In the genomic region with DNA sequence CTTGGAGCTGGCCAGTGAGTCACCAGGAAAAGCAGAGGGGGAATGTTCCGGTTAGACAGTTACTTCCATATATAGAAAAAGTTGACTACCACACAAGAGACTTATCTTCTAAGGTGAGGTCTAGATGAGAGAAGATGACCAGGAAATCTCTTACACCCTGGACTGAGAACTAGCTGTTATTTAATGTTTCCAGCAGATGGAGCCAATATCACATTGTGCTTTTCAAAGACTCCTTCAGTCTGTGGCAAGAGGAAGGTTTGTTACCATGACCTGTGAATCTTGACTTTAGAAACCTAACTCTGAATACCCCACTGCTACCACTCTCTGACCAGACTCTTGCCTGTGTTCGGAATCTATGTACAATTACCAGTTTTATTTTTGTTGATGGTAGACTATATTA, we compare ENCODE assay signal across 18 mouse cellular contexts. TPM values are rescaled to one million over a fixed set of nuclear protein-coding genes. Genes with fewer than 3 reads are reported as not detected.
DNase-seq lines count a peak whose midpoint lies in the region; ATAC-seq and TF ChIP-seq lines count a peak whose summit lies in the region.
"Had no signal": no experiment of that assay in that cellular context is flagged by ENCODE, and none has a peak within 500 bp of the region (broad histone marks: within the 10 kb centered on the region; RNA-seq: fewer than 3 reads in every experiment).

No protein-coding gene starts in this region.

- no peaks in the 10 kb centered on the region for H3K4me1 ChIP-seq in hindbrain, embryonic 14.5 days (replicated peaks; ENCODE audit: control insufficient read depth, insufficient read depth, low read length)
- H3K4me1 ChIP-seq in hindbrain, embryonic 13.5 days (replicated peaks) = no peaks in the 10 kb centered on the region
- H3K4me1 ChIP-seq in midbrain, embryonic 14.5 days (ENCODE audit: control insufficient read depth, insufficient read depth, low read length) = no peaks in the 10 kb centered on the region
- H3K4me1 ChIP-seq in midbrain, embryonic 10.5 days = no peaks in the 10 kb centered on the region
- H3K4me1 ChIP-seq: heart, embryonic 10.5 days had no signal

- peak; percentile 8 for TF ChIP-seq CTCF in Patski (IDR thresholded peaks at IDR 0.05)

- H3K4me3 ChIP-seq in hindbrain, embryonic 14.5 days (replicated peaks; ENCODE audit: low read length) = no peak overlapping the region
- H3K4me3 ChIP-seq in hindbrain, embryonic 13.5 days = no peak overlapping the region
- H3K4me3 ChIP-seq in midbrain, embryonic 14.5 days (replicated peaks; ENCODE audit: low read depth, low read length) = no peak overlapping the region
- no peak overlapping the region for H3K4me3 ChIP-seq in midbrain, embryonic 10.5 days
- H3K4me3 ChIP-seq: erythroblast, embryonic 14.5 days; heart, embryonic 10.5 days had no signal

- POLR2A ChIA-PET in Patski (lab: Charles Lee) = no interaction called here

- intact Hi-C loops in heart, postnatal 36 days (cut with DNase I) = no loop called here

- CTCF ChIA-PET in Patski (lab: Charles Lee) = no interaction called here

- ATAC-seq in hindbrain, embryonic 14.5 days (ENCODE audit: low FRiP score) = no peak
- ATAC-seq in hindbrain, embryonic 13.5 days (ENCODE audit: low FRiP score) = no peak
- no peak for ATAC-seq in midbrain, embryonic 14.5 days (ENCODE audit: low FRiP score, low TSS enrichment)
- ATAC-seq in Patski = no peak
- ATAC-seq: activated CD4-positive, CD25-positive, alpha-beta regulatory T cell, adult 4 months had no signal

- in situ Hi-C loops in Patski (cut with MboI; ENCODE audit: low pct_unique_long_range_greater_than_20kb) = no loop called here

- 93% methylated on average over 2 of the region's 2 CpGs for WGBS in hindbrain, embryonic 14.5 days
- 84% methylated on average over 2 of the region's 2 CpGs for WGBS in hindbrain, embryonic 13.5 days
- 94% methylated on average over 2 of the region's 2 CpGs for WGBS in midbrain, embryonic 14.5 days
- WGBS in midbrain, embryonic 10.5 days = 93% methylated on average over 2 of the region's 2 CpGs

- H3K27ac ChIP-seq in hindbrain, embryonic 14.5 days = no peak overlapping the region
- no peak overlapping the region for H3K27ac ChIP-seq in hindbrain, embryonic 13.5 days
- no peak overlapping the region for H3K27ac ChIP-seq in midbrain, embryonic 14.5 days (replicated peaks; ENCODE audit: low read depth, low read length)
- H3K27ac ChIP-seq in midbrain, embryonic 10.5 days (replicated peaks) = no peak overlapping the region
- H3K27ac ChIP-seq: heart, embryonic 10.5 days had no signal

- no peaks in the 10 kb centered on the region for H3K27me3 ChIP-seq in hindbrain, embryonic 14.5 days (ENCODE audit: control insufficient read depth, insufficient read depth, low read length)
- H3K27me3 ChIP-seq in hindbrain, embryonic 13.5 days = no peaks in the 10 kb centered on the region
- H3K27me3 ChIP-seq in midbrain, embryonic 14.5 days (ENCODE audit: control insufficient read depth, insufficient read depth, low read length) = no peaks in the 10 kb centered on the region
- H3K27me3 ChIP-seq in midbrain, embryonic 10.5 days (ENCODE audit: low read depth, poor library complexity, severe bottlenecking) = no peaks in the 10 kb centered on the region
- no peaks in the 10 kb centered on the region for H3K27me3 ChIP-seq in Patski

- H3K9ac ChIP-seq in hindbrain, embryonic 14.5 days = no peak overlapping the region
- H3K9ac ChIP-seq in hindbrain, embryonic 13.5 days = no peak overlapping the region
- H3K9ac ChIP-seq in midbrain, embryonic 14.5 days (replicated peaks; ENCODE audit: low read length) = no peak overlapping the region

- no peaks in the 10 kb centered on the region for H3K36me3 ChIP-seq in hindbrain, embryonic 14.5 days (replicated peaks; ENCODE audit: control insufficient read depth, insufficient read depth)
- H3K36me3 ChIP-seq in hindbrain, embryonic 13.5 days = no peaks in the 10 kb centered on the region
- no peaks in the 10 kb centered on the region for H3K36me3 ChIP-seq in midbrain, embryonic 14.5 days (ENCODE audit: control insufficient read depth, insufficient read depth, low read length)
- no peaks in the 10 kb centered on the region for H3K36me3 ChIP-seq in midbrain, embryonic 10.5 days
- H3K36me3 ChIP-seq: heart, embryonic 10.5 days had no signal

- H3K4me2 ChIP-seq in hindbrain, embryonic 14.5 days (replicated peaks) = no peak overlapping the region
- no peak overlapping the region for H3K4me2 ChIP-seq in hindbrain, embryonic 13.5 days
- no peak overlapping the region for H3K4me2 ChIP-seq in midbrain, embryonic 14.5 days (ENCODE audit: low read length)

- peak; percentile 29 for DNase-seq in hindbrain, embryonic 14.5 days (ENCODE audit: low spot score)
- DNase-seq in midbrain, embryonic 14.5 days = peak; percentile 48
- no peak for DNase-seq in midbrain, embryonic 10.5 days (ENCODE audit: low spot score)
- no peak for DNase-seq in Patski (ENCODE audit: low read depth, low spot score)
- no peak for DNase-seq in adrenal gland, adult 8-10 months
- DNase-seq in heart, postnatal 36 days = no peak
- DNase-seq: cerebellum, postnatal 14 days; thymus, postnatal 4 days had no signal

- no peaks in the 10 kb centered on the region for H3K9me3 ChIP-seq in hindbrain, embryonic 14.5 days (ENCODE audit: control insufficient read depth, low read length)
- H3K9me3 ChIP-seq in hindbrain, embryonic 13.5 days = no peaks in the 10 kb centered on the region
- H3K9me3 ChIP-seq in midbrain, embryonic 14.5 days (ENCODE audit: control insufficient read depth, low read length) = no peaks in the 10 kb centered on the region
- no peaks in the 10 kb centered on the region for H3K9me3 ChIP-seq in midbrain, embryonic 10.5 days (replicated peaks)
- H3K9me3 ChIP-seq: heart, embryonic 10.5 days had no signal

RNA-seq across cellular contexts. Expression of gene Rbm11, which starts 35.2 kb away (rescaled TPM):
- 3.5 and 3.9 TPM in 2 replicates for polyA plus RNA-seq in hindbrain, embryonic 14.5 days (2014; fragmentation: Nextera tagmentation; extraction: Ambion mirVana)
- 1.9 and 2.5 TPM in 2 replicates for polyA plus RNA-seq in hindbrain, embryonic 13.5 days (2015; fragmentation: Nextera tagmentation; extraction: Ambion mirVana)
- 2.2 and 2.9 TPM in 2 replicates for polyA plus RNA-seq in midbrain, embryonic 14.5 days (2014; fragmentation: Nextera tagmentation; extraction: Ambion mirVana)
- 0.53 and 0.87 TPM in 2 replicates for polyA plus RNA-seq in midbrain, embryonic 10.5 days (2016; fragmentation: Nextera tagmentation; extraction: Ambion mirVana)
- polyA plus RNA-seq in Patski (2021) = 0.05 TPM
- 1 to 10 TPM; 1.4 to 2.8 (median 2.1) TPM for total RNA-seq in adrenal gland, adult 8-10 months (2022)
- not detected for total RNA-seq in heart, postnatal 36 days (2021)
- total RNA-seq: megakaryocyte-erythroid progenitor cell, adult 5-6 weeks had no signal
- polyA plus RNA-seq: erythroblast, embryonic 14.5 days; liver, embryonic 16.5 days had no signal

RNA-seq across cellular contexts. Expression of gene Lipi, which starts 42.0 kb away (rescaled TPM):
- not detected in 2 replicates for polyA plus RNA-seq in hindbrain, embryonic 14.5 days (2014; fragmentation: Nextera tagmentation; extraction: Ambion mirVana)
- not detected in 2 replicates for polyA plus RNA-seq in hindbrain, embryonic 13.5 days (2015; fragmentation: Nextera tagmentation; extraction: Ambion mirVana)
- not detected in 2 replicates for polyA plus RNA-seq in midbrain, embryonic 14.5 days (2014; fragmentation: Nextera tagmentation; extraction: Ambion mirVana)
- polyA plus RNA-seq in midbrain, embryonic 10.5 days (2016; fragmentation: Nextera tagmentation; extraction: Ambion mirVana) = not detected in 2 replicates
- not detected for polyA plus RNA-seq in Patski (2021)
- not detected for total RNA-seq in adrenal gland, adult 8-10 months (2022)
- total RNA-seq in heart, postnatal 36 days (2021) = not detected
- total RNA-seq: megakaryocyte-erythroid progenitor cell, adult 5-6 weeks had no signal
- polyA plus RNA-seq: activated CD4-positive, CD25-positive, alpha-beta regulatory T cell, adult 4 months; erythroblast, embryonic 14.5 days; heart, embryonic 10.5 days; hindbrain, embryonic 11.5 days; kidney, embryonic 14.5 days; limb, embryonic 11.5 days; liver, embryonic 16.5 days; stomach, embryonic 16.5 days had no signal

Comparison
In these comparisons a context has a peak if more than half of its experiments do, and no peak if none do; other contexts are left out.
1. DNase-seq: peak in hindbrain, embryonic 14.5 days (single experiment) and midbrain, embryonic 14.5 days (single experiment); none in midbrain, embryonic 10.5 days (single experiment), Patski (single experiment), adrenal gland, adult 8-10 months (single experiment) and heart, postnatal 36 days (0 of 2).